Mouse (Mus musculus) heart, embryonic 10.5 days (tissue): ENCODE measurements at regions not wholly inside any gene's neighbourhood (a gene's known extent, or its start where the extent isn't known, plus 50 kb on each side); places are given as distances from the start of the nearest gene placed in this dataset.

Source experiments
- DNase-seq: peaks from one replicate; pipeline ENCODE4 v3.0.0-alpha.2; 2017; ENCODE audit warnings: low spot score
- H3K27ac ChIP-seq: fragments of 300-500 bp; sonication (generic); 2 replicates; pipeline ENCODE4 v1.5.1; 2016; ENCODE audit warnings: mild to moderate bottlenecking
- H3K27me3 ChIP-seq: fragments of 300-500 bp; sonication (generic); 2 replicates; pipeline ENCODE4 v1.6.1; 2016; ENCODE audit warnings: mild to moderate bottlenecking; ENCODE audit not compliant: poor library complexity, insufficient read depth, severe bottlenecking
- H3K36me3 ChIP-seq: fragments of 300-500 bp; sonication (generic); 2 replicates; pipeline ENCODE4 v1.6.1; 2016; ENCODE audit warnings: mild to moderate bottlenecking, moderate library complexity
- H3K4me1 ChIP-seq: fragments of 300-500 bp; sonication (generic); 2 replicates; pipeline ENCODE4 v1.6.1; 2016; ENCODE audit warnings: mild to moderate bottlenecking
- H3K4me3 ChIP-seq: fragments of 300-500 bp; sonication (generic); 2 replicates; pipeline ENCODE4 v1.5.1; 2016; ENCODE audit warnings: mild to moderate bottlenecking, moderate library complexity
- H3K9me3 ChIP-seq: fragments of 300-500 bp; sonication (generic); 2 replicates; pipeline ENCODE4 v1.6.1; 2016; ENCODE audit warnings: mild to moderate bottlenecking, moderate library complexity
- whole genome bisulfite sequencing: fragments of 180-500 bp; shearing (Covaris S2); methylation state at CpG from one replicate; pipeline ENCODE4 v1.1.7; 2016; 5-methylcytosine and 5-hydroxymethylcytosine counted together

GRCm38 (mm10) chr4:47870010-47870637 is 174.8 kb upstream of the Nr4a3 start:
- no peak for DNase-seq
- Histone ChIP-seq H3K27me3 (no peaks in the 10 kb centered on the region), H3K4me1 (no peaks in the 10 kb centered on the region), H3K4me3 (no peak overlapping the region), H3K9me3 (no peaks in the 10 kb centered on the region), H3K36me3 (no peaks in the 10 kb centered on the region), H3K27ac (no peak overlapping the region)
- 87% methylated on average over 7 of the region's 7 CpGs for WGBS

- Histone ChIP-seq H3K27ac (no peak overlapping the region), H3K36me3 (no peaks in the 10 kb centered on the region), H3K4me3 (no peak overlapping the region), H3K27me3 (no peaks in the 10 kb centered on the region), H3K4me1 (no peaks in the 10 kb centered on the region), H3K9me3 (no peaks in the 10 kb centered on the region)
- 80% methylated on average over 5 of the region's 5 CpGs for WGBS
- DNase-seq, result no peak
Observed at GRCm38 (mm10) chr4:47870638-47871019, 174.3 kb upstream of the Nr4a3 start.

GRCm38 (mm10) chr4:47881560-47881959 is 163.4 kb upstream of the Nr4a3 start:
- Histone ChIP-seq H3K27me3 (no peaks in the 10 kb centered on the region), H3K36me3 (no peaks in the 10 kb centered on the region), H3K4me1 (no peaks in the 10 kb centered on the region), H3K9me3 (no peaks in the 10 kb centered on the region), H3K4me3 (no peak overlapping the region), H3K27ac (no peak overlapping the region)
- DNase-seq, result no peak
- 73% methylated on average over 9 of the region's 9 CpGs for WGBS

DNA sequence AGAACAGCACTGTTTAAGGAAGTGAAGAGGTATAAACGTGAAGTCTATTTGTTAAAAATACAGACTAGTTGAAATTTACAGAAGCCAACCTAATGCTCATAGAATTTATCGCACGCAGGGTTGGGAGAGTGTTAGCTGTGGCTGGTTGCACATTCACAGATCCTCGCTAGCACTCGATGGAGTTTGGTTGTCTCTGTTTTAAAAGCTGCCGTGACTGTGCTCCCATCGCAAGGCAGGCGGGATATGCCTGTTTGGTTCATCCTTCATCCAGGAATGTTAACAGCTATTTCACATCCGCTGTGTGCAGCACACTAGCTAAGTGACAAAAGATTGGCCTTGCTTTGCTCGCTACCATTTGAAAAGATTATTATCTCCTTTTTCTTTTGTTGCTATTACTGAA is 162.9 kb upstream of the Nr4a3 start:
- H3K9me3 ChIP-seq, result no peaks in the 10 kb centered on the region
- no peaks in the 10 kb centered on the region for H3K4me1 ChIP-seq
- H3K27ac ChIP-seq, result no peak overlapping the region
- 71% methylated on average over 10 of the region's 10 CpGs for WGBS
- no peak for DNase-seq
- no peak overlapping the region for H3K4me3 ChIP-seq
- no peaks in the 10 kb centered on the region for H3K36me3 ChIP-seq
- H3K27me3 ChIP-seq, result no peaks in the 10 kb centered on the region

DNA sequence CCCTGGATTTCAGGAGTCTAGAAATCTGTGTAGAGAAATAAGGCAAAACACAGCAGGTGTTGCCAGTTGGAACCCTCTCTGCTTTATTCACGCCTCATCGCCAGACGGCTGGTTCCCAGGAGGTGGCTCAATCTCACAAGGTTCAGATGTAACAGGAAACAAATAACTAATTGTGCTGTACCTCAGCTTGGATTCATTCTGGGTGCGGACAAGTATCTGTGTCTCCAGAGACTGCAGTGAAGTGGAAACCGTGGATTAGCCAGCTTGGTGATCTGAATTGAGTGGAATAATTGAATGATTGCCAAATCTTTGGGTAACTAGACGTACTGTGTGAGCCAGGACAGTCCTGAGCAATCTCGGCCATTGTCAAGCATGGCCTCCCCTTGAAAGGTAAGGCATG is 145.4 kb upstream of the Nr4a3 start:
- 71% methylated on average over 7 of the region's 7 CpGs for WGBS
- Histone ChIP-seq H3K4me1 (no peaks in the 10 kb centered on the region), H3K27ac (no peak overlapping the region), H3K27me3 (no peaks in the 10 kb centered on the region), H3K9me3 (no peaks in the 10 kb centered on the region), H3K36me3 (no peaks in the 10 kb centered on the region), H3K4me3 (no peak overlapping the region)
- DNase-seq, result no peak

DNA sequence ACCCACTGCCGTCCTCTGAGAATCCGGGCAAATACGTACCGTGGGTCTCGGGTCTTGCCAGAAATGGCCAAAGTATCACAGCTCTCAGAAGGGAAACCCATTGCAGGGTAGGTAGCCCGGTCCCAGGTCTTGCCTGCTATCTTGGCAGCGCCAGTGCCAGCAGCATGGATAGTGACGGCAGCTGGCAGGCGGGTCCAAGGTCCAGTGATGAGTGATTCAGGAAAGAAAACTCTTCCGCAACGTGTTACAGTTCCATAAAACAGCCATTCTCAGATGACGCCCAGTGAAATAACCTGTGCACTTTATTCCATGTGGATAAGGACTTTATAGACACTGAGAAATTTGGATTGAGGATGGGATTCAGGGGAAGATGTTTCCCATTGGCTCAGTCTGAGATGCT is 142.2 kb upstream of the Nr4a3 start:
- H3K9me3 ChIP-seq, result no peaks in the 10 kb centered on the region

GRCm38 (mm10) chr4:47912259-47912658 is 132.7 kb upstream of the Nr4a3 start:
- Histone ChIP-seq H3K9me3 (no peaks in the 10 kb centered on the region), H3K4me1 (no peaks in the 10 kb centered on the region), H3K27ac (no peak overlapping the region), H3K27me3 (no peaks in the 10 kb centered on the region), H3K4me3 (no peak overlapping the region), H3K36me3 (no peaks in the 10 kb centered on the region)
- no peak for DNase-seq
- 58% methylated on average over 1 of the region's 1 CpGs for WGBS

More for the DNA sequence above, 142.2 kb upstream of the Nr4a3 start:
- H3K36me3 ChIP-seq, result no peaks in the 10 kb centered on the region
- no peaks in the 10 kb centered on the region for H3K27me3 ChIP-seq
- H3K27ac ChIP-seq, result no peak overlapping the region
- no peaks in the 10 kb centered on the region for H3K4me1 ChIP-seq
- H3K4me3 ChIP-seq, result no peak overlapping the region
- DNase-seq, result no peak
- WGBS, result 89% methylated on average over 12 of the region's 12 CpGs

DNA sequence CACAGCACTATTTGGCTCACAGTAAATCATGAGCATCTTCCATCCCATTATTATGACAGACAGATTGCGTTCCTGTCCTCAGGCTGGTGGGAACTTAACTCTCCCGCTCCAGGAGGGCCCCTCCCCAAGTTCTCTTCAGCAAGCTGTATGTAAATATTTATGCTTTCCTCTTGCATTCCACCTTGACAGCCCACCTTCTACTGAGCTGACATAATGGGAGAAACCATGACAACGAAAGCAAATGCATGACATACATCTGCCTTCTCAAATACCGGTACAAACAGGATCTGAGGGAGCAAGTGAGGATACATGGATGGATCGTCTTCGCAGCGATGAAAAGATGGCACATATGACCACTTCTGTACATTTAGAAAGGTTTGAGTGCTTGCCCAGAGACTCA is 125.4 kb upstream of the Nr4a3 start:
- Histone ChIP-seq H3K4me3 (no peak overlapping the region), H3K4me1 (no peaks in the 10 kb centered on the region), H3K27me3 (no peaks in the 10 kb centered on the region), H3K9me3 (no peaks in the 10 kb centered on the region), H3K36me3 (no peaks in the 10 kb centered on the region), H3K27ac (no peak overlapping the region)
- no peak for DNase-seq
- WGBS, result 80% methylated on average over 7 of the region's 7 CpGs

- H3K9me3 ChIP-seq, result no peaks in the 10 kb centered on the region
- no peak for DNase-seq
- H3K36me3 ChIP-seq, result no peaks in the 10 kb centered on the region
- 72% methylated on average over 2 of the region's 2 CpGs for WGBS
- no peak overlapping the region for H3K4me3 ChIP-seq
- no peaks in the 10 kb centered on the region for H3K4me1 ChIP-seq
- H3K27ac ChIP-seq, result no peak overlapping the region
- H3K27me3 ChIP-seq, result no peaks in the 10 kb centered on the region
Observed at GRCm38 (mm10) chr4:47931464-47931863, 113.5 kb upstream of the Nr4a3 start.

DNA sequence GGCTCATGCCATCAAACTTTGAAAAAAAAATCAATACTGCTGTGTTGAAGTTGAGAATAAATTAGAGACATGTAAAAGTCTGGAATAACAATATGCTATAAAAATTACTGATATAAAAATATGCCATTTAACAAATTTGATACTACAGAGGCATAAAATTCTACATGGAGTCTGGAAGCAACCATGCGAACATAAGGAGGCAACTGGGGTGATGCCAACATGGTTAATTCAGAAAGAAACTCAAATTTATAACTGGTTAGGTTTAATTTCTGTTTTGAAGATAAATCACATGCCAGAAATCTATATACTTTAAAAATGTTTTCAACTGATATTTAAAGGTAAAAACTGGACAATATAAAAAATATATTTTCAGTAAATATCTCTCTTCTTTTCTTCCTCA is 111.4 kb upstream of the Nr4a3 start:
- Histone ChIP-seq H3K4me3 (no peak overlapping the region), H3K4me1 (no peaks in the 10 kb centered on the region), H3K9me3 (no peaks in the 10 kb centered on the region), H3K27ac (no peak overlapping the region), H3K27me3 (no peaks in the 10 kb centered on the region), H3K36me3 (no peaks in the 10 kb centered on the region)
- WGBS, result 85% methylated on average over 1 of the region's 1 CpGs
- DNase-seq, result no peak

DNA sequence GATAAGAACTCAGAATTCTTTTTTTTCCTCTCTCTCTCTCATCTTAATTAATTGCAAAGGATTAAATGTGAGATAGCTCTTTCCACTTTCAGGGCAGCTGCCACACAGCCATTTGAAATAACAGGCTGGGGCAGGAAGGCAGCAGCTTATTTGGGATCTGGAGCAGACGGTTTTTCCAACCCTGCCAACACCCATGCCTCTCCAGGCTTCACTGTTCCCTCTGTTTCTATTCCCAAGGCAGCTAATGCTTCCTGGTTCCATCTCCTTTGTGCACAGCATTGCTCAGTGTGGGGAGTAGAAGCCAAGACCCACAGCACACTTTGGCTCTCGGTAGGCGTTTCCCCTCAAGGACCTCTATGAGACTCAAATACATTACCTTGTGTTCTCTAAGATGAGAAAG is 109.4 kb upstream of the Nr4a3 start:
- no peak overlapping the region for H3K4me3 ChIP-seq
- H3K27me3 ChIP-seq, result no peaks in the 10 kb centered on the region
- 87% methylated on average over 3 of the region's 3 CpGs for WGBS
- H3K9me3 ChIP-seq, result no peaks in the 10 kb centered on the region
- no peaks in the 10 kb centered on the region for H3K4me1 ChIP-seq
- H3K36me3 ChIP-seq, result no peaks in the 10 kb centered on the region
- no peak for DNase-seq
- no peak overlapping the region for H3K27ac ChIP-seq

GRCm38 (mm10) chr4:47936470-47937125 is 108.4 kb upstream of the Nr4a3 start:
- peaks cover 3% of the 10 kb centered on the region; the same call in 1 of the 2 replicates for H3K4me1 ChIP-seq
- no peak overlapping the region for H3K4me3 ChIP-seq
- no peaks in the 10 kb centered on the region for H3K36me3 ChIP-seq
- 71% methylated on average over 7 of the region's 7 CpGs for WGBS
- H3K27me3 ChIP-seq, result no peaks in the 10 kb centered on the region
- DNase-seq, result no peak
- no peak overlapping the region for H3K27ac ChIP-seq
- no peaks in the 10 kb centered on the region for H3K9me3 ChIP-seq

- H3K9me3 ChIP-seq, result no peaks in the 10 kb centered on the region
- no peaks in the 10 kb centered on the region for H3K36me3 ChIP-seq
- 67% methylated on average over 16 of the region's 16 CpGs for WGBS
- no peak for DNase-seq
- H3K27ac ChIP-seq, result no peak overlapping the region
- H3K4me3 ChIP-seq, result no peak overlapping the region
- H3K27me3 ChIP-seq, result no peaks in the 10 kb centered on the region
- no peaks in the 10 kb centered on the region for H3K4me1 ChIP-seq
Observed at GRCm38 (mm10) chr4:47947869-47948573, 96.9 kb upstream of the Nr4a3 start.
